Mouse (Mus musculus): Measurements from ENCODE around the gene Cd40. TPM values are rescaled to one million over a fixed set of nuclear protein-coding genes. Genes with fewer than 3 reads are reported as not detected.

Gene Cd40
- polyA plus RNA-seq, 1 experiment, result 0.02 TPM

GRCm38 (mm10) chr2:165086634-165087033, 31.2 kb downstream of the Cd40 start:
- H3K4me3 ChIP-seq (replicated peaks), result no peak overlapping the region

GRCm38 (mm10) chr2:165089470-165089869, 34.0 kb downstream of the Cd40 start:
- H3K36me3 ChIP-seq (ENCODE audit: control insufficient read depth), result no peaks in the 10 kb centered on the region
- H3K9me3 ChIP-seq (ENCODE audit: control insufficient read depth, low read length), result peaks cover 7% of the 10 kb centered on the region
- no peak overlapping the region for H3K4me3 ChIP-seq (replicated peaks)
- no peaks in the 10 kb centered on the region for H3K4me1 ChIP-seq (ENCODE audit: control insufficient read depth)
- TF ChIP-seq TAL1 (IDR thresholded peaks at IDR 0.05; ENCODE audit: low read length) (no peak), GATA1 (IDR thresholded peaks at IDR 0.05; ENCODE audit: low read length) (no peak)
- H3K27me3 ChIP-seq (ENCODE audit: control insufficient read depth), result no peaks in the 10 kb centered on the region

More at GRCm38 (mm10) chr2:165086634-165087033, 31.2 kb downstream of the Cd40 start:
- TF ChIP-seq TAL1 (IDR thresholded peaks at IDR 0.05; ENCODE audit: low read length) (no peak), GATA1 (IDR thresholded peaks at IDR 0.05; ENCODE audit: low read length) (no peak)
- H3K27me3 ChIP-seq (ENCODE audit: control insufficient read depth), result no peaks in the 10 kb centered on the region
- H3K4me1 ChIP-seq (ENCODE audit: control insufficient read depth), result no peaks in the 10 kb centered on the region
- H3K9me3 ChIP-seq (ENCODE audit: control insufficient read depth, low read length), result peaks cover 7% of the 10 kb centered on the region
- H3K36me3 ChIP-seq (ENCODE audit: control insufficient read depth), result no peaks in the 10 kb centered on the region

- no peaks in the 10 kb centered on the region for H3K4me1 ChIP-seq (ENCODE audit: control insufficient read depth)
- H3K27me3 ChIP-seq (ENCODE audit: control insufficient read depth), result no peaks in the 10 kb centered on the region
- H3K9me3 ChIP-seq (ENCODE audit: control insufficient read depth, low read length), result peaks cover 7% of the 10 kb centered on the region
- H3K4me3 ChIP-seq (replicated peaks), result no peak within 1 kb of the TSS
- no peaks in the 10 kb centered on the region for H3K36me3 ChIP-seq (ENCODE audit: control insufficient read depth)
- TF ChIP-seq GATA1 (IDR thresholded peaks at IDR 0.05; ENCODE audit: low read length), result no peak
- TF ChIP-seq TAL1 (IDR thresholded peaks at IDR 0.05; ENCODE audit: low read length), result no peak
Observed at GRCm38 (mm10) chr2:165090650-165091049, 35.2 kb downstream of the Cd40 start, which contains the start of gene 1700025C18Rik. 1700025C18Rik (minus strand) TSS chr2:165090750.

GRCm38 (mm10) chr2:165091433-165091965, 36.1 kb downstream of the Cd40 start:
- Histone ChIP-seq H3K4me3 (replicated peaks) (no peak overlapping the region), H3K4me1 (ENCODE audit: control insufficient read depth) (no peaks in the 10 kb centered on the region), H3K36me3 (ENCODE audit: control insufficient read depth) (no peaks in the 10 kb centered on the region), H3K9me3 (ENCODE audit: control insufficient read depth, low read length) (peaks cover 7% of the 10 kb centered on the region), H3K27me3 (ENCODE audit: control insufficient read depth) (peaks cover 4% of the 10 kb centered on the region; the same call in 1 of the 2 replicates)
- TF ChIP-seq GATA1 (IDR thresholded peaks at IDR 0.05; ENCODE audit: low read length) (no peak), TAL1 (IDR thresholded peaks at IDR 0.05; ENCODE audit: low read length) (no peak)

GRCm38 (mm10) chr2:165092393-165092792, 37.0 kb downstream of the Cd40 start:
- no peak overlapping the region for H3K4me3 ChIP-seq (replicated peaks)
- H3K9me3 ChIP-seq (ENCODE audit: control insufficient read depth, low read length), result peaks cover 7% of the 10 kb centered on the region
- H3K4me1 ChIP-seq (ENCODE audit: control insufficient read depth), result no peaks in the 10 kb centered on the region
- TF ChIP-seq GATA1 (IDR thresholded peaks at IDR 0.05; ENCODE audit: low read length) (no peak), TAL1 (IDR thresholded peaks at IDR 0.05; ENCODE audit: low read length) (no peak)
- H3K27me3 ChIP-seq (ENCODE audit: control insufficient read depth), result peaks cover 10% of the 10 kb centered on the region; the same call in 1 of the 2 replicates
- no peaks in the 10 kb centered on the region for H3K36me3 ChIP-seq (ENCODE audit: control insufficient read depth)

GRCm38 (mm10) chr2:165096367-165096766, 40.9 kb downstream of the Cd40 start:
- no peaks in the 10 kb centered on the region for H3K4me1 ChIP-seq (ENCODE audit: control insufficient read depth)
- peaks cover 10% of the 10 kb centered on the region; the same call in 1 of the 2 replicates for H3K27me3 ChIP-seq (ENCODE audit: control insufficient read depth)
- H3K4me3 ChIP-seq (replicated peaks), result no peak overlapping the region
- H3K9me3 ChIP-seq (ENCODE audit: control insufficient read depth, low read length), result no peaks in the 10 kb centered on the region
- no peak for TF ChIP-seq TAL1 (IDR thresholded peaks at IDR 0.05; ENCODE audit: low read length)
- TF ChIP-seq GATA1 (IDR thresholded peaks at IDR 0.05; ENCODE audit: low read length), result no peak
- no peaks in the 10 kb centered on the region for H3K36me3 ChIP-seq (ENCODE audit: control insufficient read depth)

GRCm38 (mm10) chr2:165098861-165099260, 43.4 kb downstream of the Cd40 start:
- H3K27me3 ChIP-seq (ENCODE audit: control insufficient read depth), result peaks cover 10% of the 10 kb centered on the region; the same call in 1 of the 2 replicates
- H3K36me3 ChIP-seq (ENCODE audit: control insufficient read depth), result no peaks in the 10 kb centered on the region

GRCm38 (mm10) chr2:165100749-165101148, 45.3 kb downstream of the Cd40 start:
- peaks cover 11% of the 10 kb centered on the region for H3K27me3 ChIP-seq (ENCODE audit: control insufficient read depth)
- H3K36me3 ChIP-seq (ENCODE audit: control insufficient read depth), result no peaks in the 10 kb centered on the region
- no peak overlapping the region for H3K4me3 ChIP-seq (replicated peaks)
- no peaks in the 10 kb centered on the region for H3K9me3 ChIP-seq (ENCODE audit: control insufficient read depth, low read length)
- no peaks in the 10 kb centered on the region for H3K4me1 ChIP-seq (ENCODE audit: control insufficient read depth)
- TF ChIP-seq TAL1 (IDR thresholded peaks at IDR 0.05; ENCODE audit: low read length) (no peak), GATA1 (IDR thresholded peaks at IDR 0.05; ENCODE audit: low read length) (no peak)

More at GRCm38 (mm10) chr2:165098861-165099260, 43.4 kb downstream of the Cd40 start:
- Histone ChIP-seq H3K4me3 (replicated peaks) (no peak overlapping the region), H3K9me3 (ENCODE audit: control insufficient read depth, low read length) (no peaks in the 10 kb centered on the region), H3K4me1 (ENCODE audit: control insufficient read depth) (no peaks in the 10 kb centered on the region)
- no peak for TF ChIP-seq GATA1 (IDR thresholded peaks at IDR 0.05; ENCODE audit: low read length)
- TF ChIP-seq TAL1 (IDR thresholded peaks at IDR 0.05; ENCODE audit: low read length), result no peak

GRCm38 (mm10) chr2:165102920-165103319, 47.5 kb downstream of the Cd40 start:
- peaks cover 11% of the 10 kb centered on the region for H3K27me3 ChIP-seq (ENCODE audit: control insufficient read depth)
- no peak overlapping the region for H3K4me3 ChIP-seq (replicated peaks)
- no peaks in the 10 kb centered on the region for H3K36me3 ChIP-seq (ENCODE audit: control insufficient read depth)
- no peaks in the 10 kb centered on the region for H3K4me1 ChIP-seq (ENCODE audit: control insufficient read depth)
- no peak for TF ChIP-seq GATA1 (IDR thresholded peaks at IDR 0.05; ENCODE audit: low read length)
- TF ChIP-seq TAL1 (IDR thresholded peaks at IDR 0.05; ENCODE audit: low read length), result no peak
- no peaks in the 10 kb centered on the region for H3K9me3 ChIP-seq (ENCODE audit: control insufficient read depth, low read length)

Measured in erythroblast, embryonic 14.5 days (primary cell).